Mouse (Mus musculus) ES-E14 (cell line): ENCODE results near the gene Cab39. TPM values are rescaled to one million over a fixed set of nuclear protein-coding genes. Genes with fewer than 3 reads are reported as not detected.

ENCODE experiments used
- DNase-seq: peaks from one replicate; pipeline ENCODE4 v3.0.0-alpha.2; 2013; ENCODE audit warnings: low read depth, low spot score
- H3K27ac ChIP-seq: 2 replicates; pipeline ENCODE4 v1.5.1; 2012; ENCODE audit warnings: low read depth, mild to moderate bottlenecking, low read length, moderate library complexity, mixed read lengths; ENCODE audit not compliant: poor library complexity, insufficient read depth, severe bottlenecking
- H3K36me3 ChIP-seq: 2 replicates; pipeline ENCODE4 v1.6.1; 2012; ENCODE audit warnings: mild to moderate bottlenecking, low read length, moderate library complexity, mixed read lengths; ENCODE audit not compliant: control insufficient read depth, poor library complexity, insufficient read depth, severe bottlenecking
- H3K4me1 ChIP-seq, 2 experiments: fragments of 150-350 bp in 1 of 2; sonication (generic) in 1 of 2; 2 replicates each; pipeline ENCODE4 v1.6.1; 2012; ENCODE audit warnings: low read length in 2 of 2, mild to moderate bottlenecking in 1 of 2, mixed read lengths in 1 of 2; ENCODE audit not compliant: control insufficient read depth in 2 of 2, insufficient read depth in 2 of 2, poor library complexity in 1 of 2
- H3K4me3 ChIP-seq, 2 experiments: fragments of 150-350 bp in 1 of 2; sonication (generic) in 1 of 2; 2 replicates each; pipeline ENCODE4 v1.5.1; 2012; ENCODE audit warnings: low read length in 2 of 2, low read depth in 1 of 2, mild to moderate bottlenecking in 1 of 2, mixed read lengths in 1 of 2; ENCODE audit not compliant: insufficient read depth in 1 of 2, poor library complexity in 1 of 2, severe bottlenecking in 1 of 2
- H3K9ac ChIP-seq: 2 replicates; pipeline ENCODE4 v1.6.1; 2012; ENCODE audit warnings: low read depth, mild to moderate bottlenecking, low read length, mixed read lengths; ENCODE audit not compliant: poor library complexity, insufficient read depth, severe bottlenecking
- H3K9me3 ChIP-seq: fragments of 150-350 bp; sonication (generic); 2 replicates; pipeline ENCODE4 v1.6.1; 2012; ENCODE audit warnings: low read depth, mild to moderate bottlenecking, low read length; ENCODE audit not compliant: control insufficient read depth, insufficient read depth
- CHD2 ChIP-seq: IDR thresholded peaks from 2 replicates; pipeline ENCODE4 v1.6.1; 2014; ENCODE audit warnings: mild to moderate bottlenecking, low read depth, low read length, inconsistent platforms
- HCFC1 ChIP-seq: IDR thresholded peaks from 2 replicates; pipeline ENCODE4 v1.6.1; 2012; ENCODE audit warnings: low read length, inconsistent platforms, borderline replicate concordance; ENCODE audit not compliant: insufficient read depth
- MAFK ChIP-seq: IDR thresholded peaks from 2 replicates; pipeline ENCODE4 v1.6.1; 2014; ENCODE audit warnings: mild to moderate bottlenecking, low read depth, low read length, inconsistent platforms; ENCODE audit not compliant: insufficient read depth
- ZC3H11A ChIP-seq: IDR thresholded peaks from 2 replicates; pipeline ENCODE4 v1.6.1; 2012; ENCODE audit warnings: low read depth, mild to moderate bottlenecking, inconsistent platforms, low read length, borderline replicate concordance
- ZNF384 ChIP-seq: IDR thresholded peaks from 2 replicates; pipeline ENCODE4 v1.6.1; 2012; ENCODE audit warnings: low read depth, low read length, inconsistent platforms
- in situ Hi-C, 2 experiments: fragments of 600-800 bp; cut with MboI; formaldehyde crosslinking; loops; one replicate each; pipeline ENCODE4 v1.15.1; 2025; ENCODE audit warnings: low sequenced_read_pairs in 2 of 2, inconsistent platforms in 1 of 2; ENCODE audit not compliant: unreplicated experiment in 2 of 2
- total RNA-seq: library from RNA; depleted of rRNA; stranded (reverse); fragments of 300-350 nt; gene quantifications from 2 replicates; pipeline ENCODE4 v1.2.3, GENCODE M21; 2012

Cab39 gene
- total RNA-seq, 1 experiment, result 51.9 TPM

DNA sequence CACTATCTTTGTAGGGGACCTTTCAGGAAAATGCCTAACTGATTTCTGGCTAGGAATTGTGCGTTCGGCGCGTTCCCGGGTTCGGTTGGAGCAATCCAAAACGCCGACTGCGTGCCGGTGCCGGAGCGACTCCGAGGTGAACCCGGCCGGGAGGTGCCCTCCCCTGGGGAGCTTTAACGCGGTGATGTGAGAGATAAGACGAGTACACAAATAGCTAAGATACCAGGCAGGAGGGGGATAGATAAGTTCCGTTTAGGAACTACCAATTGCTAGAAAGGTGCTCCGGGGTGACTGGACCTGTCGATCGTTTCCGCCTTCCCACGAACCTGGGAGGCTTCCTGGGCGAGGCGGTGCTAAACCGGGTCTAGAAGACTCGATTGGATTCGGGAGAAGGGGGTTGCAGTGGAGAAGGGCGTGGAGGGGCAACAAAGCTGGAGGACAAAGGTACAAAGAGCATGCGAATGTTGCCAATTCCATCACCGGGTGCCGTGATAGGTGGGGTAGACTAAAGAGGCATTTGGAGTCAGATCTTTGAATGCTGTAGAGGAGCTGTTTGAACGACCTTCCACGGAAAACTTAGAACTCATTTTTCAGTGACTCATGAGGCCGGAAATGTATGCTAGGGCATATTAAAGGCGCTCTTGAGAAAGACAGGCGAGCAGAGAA is 998 bp downstream of the Cab39 start:
- Histone ChIP-seq H3K27ac (peak overlapping the region; percentile 33; the same call in 1 of the 2 replicates), H3K9me3 (no peaks in the 10 kb centered on the region), H3K4me1 (peaks cover 0 to 2% of the 10 kb centered on the region in 2 experiments; a peak in 1 of 4 replicates), H3K36me3 (peaks cover 2% of the 10 kb centered on the region; the same call in 1 of the 2 replicates), H3K4me3 (peak overlapping the region; percentile 82 to 86), H3K9ac (peak overlapping the region; percentile 88)
- TF ChIP-seq CHD2 (no peak), ZC3H11A (no peak), MAFK (no peak), ZNF384 (no peak), HCFC1 (no peak)
- in situ Hi-C loops, result no loop called here
- peak; percentile 68 for DNase-seq

DNA sequence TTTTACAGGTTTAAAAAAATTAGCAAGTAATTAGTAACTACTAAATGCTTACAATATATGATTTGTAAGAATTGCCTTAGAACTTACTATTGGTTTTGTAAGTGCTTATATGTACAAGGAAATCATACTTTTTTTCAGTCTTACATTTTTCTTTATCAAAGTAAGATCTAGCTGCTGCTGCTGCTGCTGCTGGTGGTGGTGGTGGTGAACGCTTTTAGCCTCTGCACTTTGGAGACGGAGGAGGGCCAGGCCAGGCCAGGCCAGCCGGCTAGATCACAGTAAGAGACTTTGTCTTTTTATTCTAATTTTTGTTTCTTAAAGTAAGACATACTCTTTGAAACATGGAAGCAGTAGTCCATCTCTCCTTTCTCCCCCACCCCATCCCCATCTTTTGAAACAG is 2.0 kb downstream of the Cab39 start:
- Histone ChIP-seq H3K4me3 (no peak overlapping the region; a peak in 1 of 4 replicates), H3K27ac (no peak overlapping the region), H3K4me1 (peaks cover 0 to 2% of the 10 kb centered on the region in 2 experiments; a peak in 1 of 4 replicates), H3K9me3 (no peaks in the 10 kb centered on the region), H3K9ac (no peak overlapping the region), H3K36me3 (peaks cover 2% of the 10 kb centered on the region; the same call in 1 of the 2 replicates)
- in situ Hi-C loops, result no loop called here
- DNase-seq, result no peak
- no peak for TF ChIP-seq MAFK
- TF ChIP-seq CHD2, result no peak
- no peak for TF ChIP-seq ZC3H11A
- TF ChIP-seq ZNF384, result no peak
- TF ChIP-seq HCFC1, result no peak

DNA sequence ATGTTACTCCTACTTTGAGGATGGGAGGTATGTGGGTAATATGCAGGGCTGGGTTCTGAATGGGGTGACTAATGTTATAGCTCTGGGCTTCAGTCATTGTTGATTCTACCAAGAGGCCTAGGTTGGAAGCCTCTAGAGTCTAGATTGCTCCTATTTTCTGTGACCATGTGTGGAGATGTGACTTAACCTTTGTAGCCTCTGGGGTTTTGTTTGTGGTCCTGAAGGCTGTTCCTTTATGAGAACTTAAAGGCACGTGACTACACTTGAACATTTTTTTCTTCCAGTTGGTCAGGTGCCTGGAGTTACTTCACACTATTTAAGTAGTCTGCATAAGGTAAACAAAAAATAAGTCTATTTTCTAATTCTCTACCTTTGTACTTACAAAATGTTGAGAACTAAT is 6.5 kb downstream of the Cab39 start:
- no peak overlapping the region for H3K4me3 ChIP-seq
- no peaks in the 10 kb centered on the region for H3K9me3 ChIP-seq
- no peak for TF ChIP-seq HCFC1
- in situ Hi-C loops, result no loop called here
- no peaks in the 10 kb centered on the region for H3K4me1 ChIP-seq
- H3K9ac ChIP-seq, result no peak overlapping the region
- no peak for DNase-seq
- H3K36me3 ChIP-seq, result peaks cover 2% of the 10 kb centered on the region; the same call in 1 of the 2 replicates
- H3K27ac ChIP-seq, result no peak overlapping the region

DNA sequence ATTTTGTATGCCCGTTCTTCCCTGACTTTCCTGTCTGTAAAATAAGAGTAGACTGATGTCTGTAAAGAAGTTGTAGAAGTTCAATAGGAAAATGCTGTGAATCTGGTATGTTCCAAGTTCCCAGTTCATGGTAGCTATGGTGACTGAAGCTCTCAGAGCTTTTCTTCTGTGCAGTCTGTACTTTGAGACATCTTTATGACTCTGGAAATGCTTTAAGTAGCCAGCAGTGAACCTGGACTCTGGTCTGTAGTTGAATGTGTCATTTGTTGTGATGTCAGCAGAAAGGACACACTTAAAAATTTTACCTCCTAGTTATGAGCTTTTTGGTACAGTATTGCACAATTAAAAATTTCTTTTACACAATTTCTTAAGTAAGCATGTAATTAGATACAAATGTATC is 9.3 kb downstream of the Cab39 start:
- no peak overlapping the region for H3K9ac ChIP-seq
- no peak overlapping the region for H3K27ac ChIP-seq
- H3K4me3 ChIP-seq, result no peak overlapping the region
- no peaks in the 10 kb centered on the region for H3K9me3 ChIP-seq
- in situ Hi-C loops, result no loop called here
- 0 out of 4 replicates have a peak, but pooled peaks cover 0 to 2% of the 10 kb centered on the region in 2 experiments for H3K4me1 ChIP-seq
- TF ChIP-seq ZC3H11A (no peak), ZNF384 (no peak), MAFK (no peak), CHD2 (no peak), HCFC1 (no peak)
- DNase-seq, result no peak
- H3K36me3 ChIP-seq, result no peaks in the 10 kb centered on the region

DNA sequence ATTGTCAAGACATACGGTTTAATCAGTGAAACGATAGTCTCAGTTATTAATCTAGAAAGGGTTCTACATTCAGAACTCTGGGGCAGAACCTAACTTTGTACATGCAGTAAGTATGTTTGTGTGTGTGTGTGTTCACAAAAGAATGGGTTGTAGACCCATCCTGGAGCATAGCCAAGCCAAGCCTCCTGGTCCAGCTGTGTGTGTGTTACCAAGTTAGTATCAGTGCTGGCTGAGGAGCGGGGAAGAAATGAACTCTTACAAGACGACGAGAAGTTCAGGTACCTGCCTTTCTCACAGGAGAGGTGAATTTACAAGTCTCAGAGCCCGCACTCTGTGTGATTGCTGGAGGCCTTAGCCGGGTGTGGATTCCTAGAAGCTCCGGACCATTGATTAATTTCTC is 11.3 kb downstream of the Cab39 start:
- H3K4me1 ChIP-seq, result 0 out of 4 replicates have a peak, but pooled peaks cover 0 to 4% of the 10 kb centered on the region in 2 experiments
- DNase-seq, result no peak
- no peaks in the 10 kb centered on the region for H3K36me3 ChIP-seq
- no peak overlapping the region for H3K27ac ChIP-seq
- TF ChIP-seq CHD2, result no peak
- TF ChIP-seq HCFC1, result no peak
- no peak for TF ChIP-seq ZC3H11A
- no peak for TF ChIP-seq ZNF384
- TF ChIP-seq MAFK, result no peak
- H3K9ac ChIP-seq, result no peak overlapping the region
- H3K4me3 ChIP-seq, result no peak overlapping the region
- in situ Hi-C loops, result no loop called here
- H3K9me3 ChIP-seq, result no peaks in the 10 kb centered on the region
